Mouse (Mus musculus): ENCODE measurements around the gene Snai1. TPM values are rescaled to one million over a fixed set of nuclear protein-coding genes. Genes with fewer than 3 reads are reported as not detected.

The Snai1 gene
- total and polyA plus RNA-seq, 3 experiments = 0.19 to 0.74 TPM; not detected in 1

DNA sequence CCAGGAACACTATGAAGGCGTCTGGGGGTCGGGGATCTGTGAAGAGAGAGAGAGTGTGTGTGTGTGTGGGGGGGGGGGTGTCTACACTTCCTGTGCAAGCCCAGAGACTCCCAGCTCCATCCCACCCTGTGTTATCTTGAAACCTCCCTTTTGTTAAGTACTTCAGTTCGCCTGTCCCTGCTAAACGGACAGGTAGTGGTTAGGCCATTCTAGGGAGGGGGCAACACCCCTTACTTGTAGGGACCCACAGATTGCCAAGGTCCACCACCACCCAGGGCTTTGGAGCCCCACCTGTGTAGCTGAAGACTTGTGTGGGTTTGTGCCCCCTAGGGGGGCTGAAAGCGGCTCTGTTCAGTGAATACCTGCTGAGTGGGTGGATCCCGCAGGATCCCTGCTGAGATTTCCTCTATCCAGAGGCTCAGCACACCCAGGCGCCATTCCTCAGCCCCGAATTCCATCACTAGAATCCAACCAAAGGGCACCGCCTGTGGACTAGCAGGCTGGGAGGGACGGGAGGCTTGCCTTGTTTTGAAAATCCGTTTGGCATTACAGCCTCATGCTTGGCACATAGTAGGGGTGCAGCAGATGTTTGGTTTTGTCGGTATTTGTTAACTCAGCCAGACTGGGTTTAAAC, 2.6 kb downstream of the Snai1 start:
- H3K36me3 ChIP-seq (ENCODE audit: control insufficient read depth in 1 of 2, insufficient read depth in 2 of 2, low read length in 2 of 2) = peaks cover 0 to 15% of the 10 kb centered on the region in 2 experiments; a peak in 2 of 4 replicates
- DNase-seq (ENCODE audit: low read depth, low spot score) = no peak
- no peak overlapping the region for H3K4me3 ChIP-seq (ENCODE audit: control insufficient read depth in 1 of 2, insufficient read depth in 1 of 2, low read depth in 2 of 2, low read length in 2 of 2)
- no peaks in the 10 kb centered on the region for H3K27me3 ChIP-seq (ENCODE audit: control insufficient read depth in 1 of 2, insufficient read depth in 2 of 2, low read length in 2 of 2)
- no peaks in the 10 kb centered on the region for H3K9me3 ChIP-seq (replicated peaks; ENCODE audit: insufficient read depth, low read length)
- H3K27ac ChIP-seq (ENCODE audit: control insufficient read depth, low read depth, low read length) = no peak overlapping the region
- H3K4me1 ChIP-seq (ENCODE audit: control insufficient read depth in 1 of 2, insufficient read depth in 2 of 2, low read length in 2 of 2) = peaks cover 14 to 15% of the 10 kb centered on the region in 2 experiments
- no peaks in the 10 kb centered on the region; the same call in 1 of the 2 replicates for H3K79me2 ChIP-seq (ENCODE audit: control insufficient read depth, insufficient read depth, low read length, poor library complexity)
- H3K9ac ChIP-seq (ENCODE audit: control insufficient read depth, low read depth, low read length, poor library complexity, severe bottlenecking) = no peak overlapping the region
- TF ChIP-seq TBP (IDR thresholded peaks at IDR 0.05; ENCODE audit: low read depth, low read length) (no peak), MAX (IDR thresholded peaks at IDR 0.05; ENCODE audit: low read length) (no peak), RAD21 (IDR thresholded peaks at IDR 0.05; ENCODE audit: low read depth, low read length) (no peak), TAL1 (IDR thresholded peaks at IDR 0.05; ENCODE audit: low read length) (no peak), MAZ (IDR thresholded peaks at IDR 0.05; ENCODE audit: low read depth, low read length) (no peak), ELF1 (IDR thresholded peaks at IDR 0.05; ENCODE audit: low read depth, low read length) (no peak), BHLHE40 (IDR thresholded peaks at IDR 0.05; ENCODE audit: borderline replicate concordance, low read depth, low read length) (no peak)

DNA sequence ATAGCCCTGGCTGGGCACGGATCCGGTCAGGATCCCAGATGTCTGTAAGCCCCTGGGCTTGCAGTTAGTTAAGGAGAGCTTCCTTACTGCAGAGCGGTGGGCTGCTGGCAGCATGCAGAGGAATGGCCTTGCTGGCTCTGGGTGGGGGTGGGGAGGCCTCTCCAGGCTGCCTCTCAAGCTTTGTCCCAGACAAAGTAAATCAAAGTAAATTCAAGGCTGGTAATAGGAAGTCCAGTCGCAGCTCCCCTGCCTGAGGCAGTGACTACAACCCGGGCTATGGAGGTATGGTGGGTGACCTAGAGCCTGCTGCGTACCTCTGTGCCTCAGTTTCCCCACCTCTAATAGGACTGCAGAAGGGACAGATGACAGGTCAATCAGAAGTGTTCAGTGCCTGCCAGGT, 3.3 kb downstream of the Snai1 start:
- Histone ChIP-seq H3K4me3 (ENCODE audit: control insufficient read depth in 1 of 2, insufficient read depth in 1 of 2, low read depth in 2 of 2, low read length in 2 of 2) (no peak overlapping the region), H3K27me3 (ENCODE audit: control insufficient read depth in 1 of 2, insufficient read depth in 2 of 2, low read length in 2 of 2) (no peaks in the 10 kb centered on the region), H3K36me3 (ENCODE audit: control insufficient read depth in 1 of 2, insufficient read depth in 2 of 2, low read length in 2 of 2) (peaks cover 0 to 9% of the 10 kb centered on the region in 2 experiments; a peak in 2 of 4 replicates), H3K27ac (ENCODE audit: control insufficient read depth, low read depth, low read length) (no peak overlapping the region), H3K9ac (ENCODE audit: control insufficient read depth, low read depth, low read length, poor library complexity, severe bottlenecking) (no peak overlapping the region), H3K4me1 (ENCODE audit: control insufficient read depth in 1 of 2, insufficient read depth in 2 of 2, low read length in 2 of 2) (peaks cover 9 to 11% of the 10 kb centered on the region in 2 experiments), H3K9me3 (replicated peaks; ENCODE audit: insufficient read depth, low read length) (no peaks in the 10 kb centered on the region), H3K79me2 (ENCODE audit: control insufficient read depth, insufficient read depth, low read length, poor library complexity) (no peaks in the 10 kb centered on the region; the same call in 1 of the 2 replicates)
- DNase-seq (ENCODE audit: low read depth, low spot score) = no peak
- TF ChIP-seq SIN3A (IDR thresholded peaks at IDR 0.05; ENCODE audit: low read length) = no peak
- no peak for TF ChIP-seq UBTF (IDR thresholded peaks at IDR 0.05; ENCODE audit: borderline replicate concordance, insufficient read depth, low read depth, low read length)

DNA sequence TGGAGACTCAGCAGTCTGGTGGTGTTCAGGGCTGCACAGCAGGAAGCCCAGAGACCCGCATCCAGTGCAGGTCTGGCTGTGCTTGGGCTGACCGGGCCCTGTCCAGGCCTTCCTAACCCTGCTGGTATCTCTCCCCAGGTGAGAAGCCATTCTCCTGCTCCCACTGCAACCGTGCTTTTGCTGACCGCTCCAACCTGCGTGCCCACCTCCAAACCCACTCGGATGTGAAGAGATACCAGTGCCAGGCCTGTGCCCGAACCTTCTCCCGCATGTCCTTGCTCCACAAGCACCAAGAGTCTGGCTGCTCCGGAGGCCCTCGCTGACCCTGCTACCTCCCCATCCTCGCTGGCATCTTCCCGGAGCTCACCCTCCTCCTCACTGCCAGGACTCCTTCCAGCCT, 3.8 kb downstream of the Snai1 start:
- Histone ChIP-seq H3K4me1 (ENCODE audit: control insufficient read depth in 1 of 2, insufficient read depth in 2 of 2, low read length in 2 of 2) (peaks cover 5 to 7% of the 10 kb centered on the region in 2 experiments), H3K4me3 (ENCODE audit: control insufficient read depth in 1 of 2, insufficient read depth in 1 of 2, low read depth in 2 of 2, low read length in 2 of 2) (no peak overlapping the region), H3K36me3 (ENCODE audit: control insufficient read depth in 1 of 2, insufficient read depth in 2 of 2, low read length in 2 of 2) (peaks cover 0 to 5% of the 10 kb centered on the region in 2 experiments; a peak in 2 of 4 replicates), H3K9ac (ENCODE audit: control insufficient read depth, low read depth, low read length, poor library complexity, severe bottlenecking) (no peak overlapping the region), H3K79me2 (ENCODE audit: control insufficient read depth, insufficient read depth, low read length, poor library complexity) (no peaks in the 10 kb centered on the region; the same call in 1 of the 2 replicates), H3K9me3 (replicated peaks; ENCODE audit: insufficient read depth, low read length) (no peaks in the 10 kb centered on the region), H3K27me3 (ENCODE audit: control insufficient read depth in 1 of 2, insufficient read depth in 2 of 2, low read length in 2 of 2) (no peaks in the 10 kb centered on the region), H3K27ac (ENCODE audit: control insufficient read depth, low read depth, low read length) (no peak overlapping the region)
- TF ChIP-seq GATA1 (IDR thresholded peaks at IDR 0.05; ENCODE audit: low read depth, low read length) = no peak
- no peak for DNase-seq (ENCODE audit: low read depth, low spot score)
